Mouse (Mus musculus) adrenal gland, postnatal 0 days (tissue): ENCODE data around the gene Esp22. TPM values are rescaled to one million over a fixed set of nuclear protein-coding genes. Genes with fewer than 3 reads are reported as not detected.

Experiments used
- polyA plus RNA-seq: library from polyadenylated mRNA; unstranded; fragments of >200 nt; fragmentation: Nextera tagmentation; extraction: Ambion mirVana; gene quantifications from 2 replicates; pipeline ENCODE4 v1.2.1, GENCODE M21; 2015

Esp22 gene
- polyA plus RNA-seq = not detected in 2 replicates

GRCm38 (mm10) chr17:39095034-39095433, at the start of gene Esp22:
Esp22 (plus strand) TSS chr17:39095334.

GRCm38 (mm10) chr17:39076937-39077336, 18.2 kb upstream of the Esp22 start, which contains the start of gene Esp23:
Esp23 (minus strand) TSS chr17:39077037.

Other genes with a start within 250 kb of the Esp22 start
- not detected in 2 replicates for gene Esp24, start 58.6 kb upstream of the Esp22 start, polyA plus RNA-seq
- not detected in 2 replicates for gene Gm21903, start 52.0 kb upstream of the Esp22 start, polyA plus RNA-seq
- gene Esp23, start 18.3 kb upstream of the Esp22 start, polyA plus RNA-seq = not detected in 2 replicates